In the genomic region with DNA sequence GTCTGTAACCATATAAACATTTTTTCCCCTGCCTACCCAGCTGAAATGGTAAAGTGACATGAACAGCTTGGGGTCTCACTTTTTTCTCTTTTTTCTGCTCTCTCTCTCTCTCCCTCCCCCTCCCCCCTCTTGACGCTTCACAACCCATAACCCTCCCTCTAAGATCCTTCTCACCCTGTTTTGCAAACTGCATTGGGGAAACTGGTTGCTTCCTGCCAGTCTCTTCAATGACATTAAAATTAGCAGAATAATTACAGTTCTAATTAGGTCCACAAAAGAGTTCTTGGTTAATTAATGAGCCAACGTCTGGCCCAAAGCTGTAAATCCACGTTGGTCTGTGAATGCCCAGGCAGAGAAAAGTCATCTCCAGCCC, we compare ENCODE assay signal across 8 mouse cellular contexts.
DNase-seq lines count a peak whose midpoint lies in the region; ATAC-seq and TF ChIP-seq lines count a peak whose summit lies in the region.

No protein-coding gene starts in this region.

- DNase-seq in lung, embryonic 14.5 days, result no peak
- no peak for DNase-seq in lung, postnatal 4 days
- DNase-seq in forebrain, embryonic 11.5 days (ENCODE audit: low spot score), result no peak
- no peak for DNase-seq in urinary bladder, adult 2 months (ENCODE audit: low spot score)
- DNase-seq in frontal cortex, postnatal 10 days (ENCODE audit: low spot score in 2 of 2), result no peak
- no peak for DNase-seq in MN1 (ENCODE audit: low spot score)

- no peak for ATAC-seq in lung, embryonic 14.5 days (ENCODE audit: insufficient read depth)
- ATAC-seq in forebrain, embryonic 11.5 days (replicated peaks; ENCODE audit: low FRiP score), result peak; percentile 63
- ATAC-seq in intestine, embryonic 16.5 days, result no peak; the same call in 1 of the 2 replicates
- peak; percentile 27; the same call in 1 of the 2 replicates for ATAC-seq in neural tube, embryonic 12.5 days (ENCODE audit: low FRiP score, low read depth)

- H3K9ac ChIP-seq in lung, embryonic 14.5 days, result peak overlapping the region; percentile 65
- peak overlapping the region; percentile 55; the same call in 1 of the 2 replicates for H3K9ac ChIP-seq in forebrain, embryonic 11.5 days (ENCODE audit: low read length)
- H3K9ac ChIP-seq in intestine, embryonic 16.5 days (ENCODE audit: low read depth, low read length), result peak overlapping the region; percentile 75
- 0 out of 2 replicates have a peak overlapping the region, but pooled peaks have one; percentile 35 for H3K9ac ChIP-seq in neural tube, embryonic 12.5 days

- peak overlapping the region; percentile 58 for H3K4me3 ChIP-seq in lung, embryonic 14.5 days (ENCODE audit: low read depth, low read length)
- H3K4me3 ChIP-seq in forebrain, embryonic 11.5 days (ENCODE audit: low read depth, low read length), result peak overlapping the region; percentile 47
- peak overlapping the region; percentile 70 for H3K4me3 ChIP-seq in intestine, embryonic 16.5 days (ENCODE audit: low read length)
- H3K4me3 ChIP-seq in neural tube, embryonic 12.5 days, result peak overlapping the region; percentile 35

- TF ChIP-seq CTCF in lung, embryonic 14.5 days (IDR thresholded peaks at IDR 0.05; ENCODE audit: low read depth), result no peak

- H3K9me3 ChIP-seq in lung, embryonic 14.5 days (ENCODE audit: low read depth, low read length), result no peaks in the 10 kb centered on the region
- H3K9me3 ChIP-seq in forebrain, embryonic 11.5 days (ENCODE audit: control insufficient read depth, low read length), result no peaks in the 10 kb centered on the region
- H3K9me3 ChIP-seq in intestine, embryonic 16.5 days (ENCODE audit: control insufficient read depth, low read length), result no peaks in the 10 kb centered on the region
- no peaks in the 10 kb centered on the region for H3K9me3 ChIP-seq in neural tube, embryonic 12.5 days

- H3K27ac ChIP-seq in lung, embryonic 14.5 days (ENCODE audit: low read depth), result peak overlapping the region; percentile 43; the same call in 1 of the 2 replicates
- H3K27ac ChIP-seq in forebrain, embryonic 11.5 days (ENCODE audit: low read depth, low read length), result no peak overlapping the region
- no peak overlapping the region; the same call in 1 of the 2 replicates for H3K27ac ChIP-seq in intestine, embryonic 16.5 days (ENCODE audit: low read length)
- H3K27ac ChIP-seq in neural tube, embryonic 12.5 days, result no peak overlapping the region

- H3K36me3 ChIP-seq in lung, embryonic 14.5 days (ENCODE audit: insufficient read depth), result no peaks in the 10 kb centered on the region
- no peaks in the 10 kb centered on the region for H3K36me3 ChIP-seq in forebrain, embryonic 11.5 days (ENCODE audit: control insufficient read depth, insufficient read depth, low read length)
- H3K36me3 ChIP-seq in intestine, embryonic 16.5 days (ENCODE audit: control insufficient read depth, insufficient read depth, low read length), result no peaks in the 10 kb centered on the region
- no peaks in the 10 kb centered on the region for H3K36me3 ChIP-seq in neural tube, embryonic 12.5 days

- no peaks in the 10 kb centered on the region for H3K27me3 ChIP-seq in lung, embryonic 14.5 days (ENCODE audit: insufficient read depth, low read length)
- peaks cover 8% of the 10 kb centered on the region; the same call in 1 of the 2 replicates for H3K27me3 ChIP-seq in forebrain, embryonic 11.5 days (ENCODE audit: control insufficient read depth, insufficient read depth, low read length)
- H3K27me3 ChIP-seq in intestine, embryonic 16.5 days (replicated peaks; ENCODE audit: control insufficient read depth, insufficient read depth, low read length), result no peaks in the 10 kb centered on the region; the same call in 1 of the 2 replicates
- no peaks in the 10 kb centered on the region for H3K27me3 ChIP-seq in neural tube, embryonic 12.5 days (replicated peaks)

- H3K4me1 ChIP-seq in lung, embryonic 14.5 days (ENCODE audit: insufficient read depth), result 0 out of 2 replicates have a peak, but pooled peaks cover 5% of the 10 kb centered on the region
- H3K4me1 ChIP-seq in forebrain, embryonic 11.5 days (replicated peaks; ENCODE audit: control insufficient read depth, insufficient read depth, low read length), result peaks cover 13% of the 10 kb centered on the region
- peaks cover 9% of the 10 kb centered on the region; the same call in 1 of the 2 replicates for H3K4me1 ChIP-seq in intestine, embryonic 16.5 days (ENCODE audit: control insufficient read depth, insufficient read depth, low read length)
- peaks cover 34% of the 10 kb centered on the region for H3K4me1 ChIP-seq in neural tube, embryonic 12.5 days

- WGBS in lung, embryonic 14.5 days, result 2% methylated on average over 3 of the region's 3 CpGs
- 0% methylated on average over 3 of the region's 3 CpGs for WGBS in forebrain, embryonic 11.5 days
- 2% methylated on average over 3 of the region's 3 CpGs for WGBS in intestine, embryonic 16.5 days
- WGBS in neural tube, embryonic 12.5 days, result 0% methylated on average over 3 of the region's 3 CpGs

- peak overlapping the region; percentile 90 for H3K4me2 ChIP-seq in lung, embryonic 14.5 days
- peak overlapping the region; percentile 73 for H3K4me2 ChIP-seq in forebrain, embryonic 11.5 days (ENCODE audit: low read depth, low read length, severe bottlenecking)
- H3K4me2 ChIP-seq in intestine, embryonic 16.5 days (ENCODE audit: low read depth, low read length), result peak overlapping the region; percentile 94
- H3K4me2 ChIP-seq in neural tube, embryonic 12.5 days (replicated peaks), result peak overlapping the region; percentile 71

Comparison
In these comparisons a context has a peak if more than half of its experiments do, and no peak if none do; other contexts are left out.
1. ATAC-seq: peak in forebrain, embryonic 11.5 days (single experiment) and neural tube, embryonic 12.5 days (single experiment); none in lung, embryonic 14.5 days (single experiment) and intestine, embryonic 16.5 days (single experiment).
2. Peak in every context shown above with its lines, with median percentiles within 50 percentile points of each other: H3K4me2 ChIP-seq, H3K4me3 ChIP-seq and H3K9ac ChIP-seq.